Mouse (Mus musculus): ENCODE data around the gene Mlx. TPM values are rescaled to one million over a fixed set of nuclear protein-coding genes. Genes with fewer than 3 reads are reported as not detected.

The Mlx gene
- polyA plus RNA-seq, 1 experiment from 2014 or later = 92.9 TPM

GRCm38 (mm10) chr11:101131187-101131586, 44.1 kb downstream of the Mlx start:
- no peaks in the 10 kb centered on the region for H3K9me3 ChIP-seq (ENCODE audit: control insufficient read depth, low read length)
- H3K4me1 ChIP-seq (ENCODE audit: control insufficient read depth, insufficient read depth, low read length) = no peaks in the 10 kb centered on the region
- DNase-seq (no peak), ATAC-seq (ENCODE audit: low FRiP score, low TSS enrichment) (no peak)
- H3K27ac ChIP-seq (replicated peaks; ENCODE audit: low read depth, low read length) = no peak overlapping the region
- H3K9ac ChIP-seq (replicated peaks; ENCODE audit: low read length) = no peak overlapping the region
- no peak overlapping the region for H3K4me3 ChIP-seq (replicated peaks; ENCODE audit: low read depth, low read length)
- WGBS = 95% methylated on average over 2 of the region's 2 CpGs
- no peak overlapping the region for H3K4me2 ChIP-seq (ENCODE audit: low read length)
- H3K27me3 ChIP-seq (ENCODE audit: control insufficient read depth, insufficient read depth, low read length) = no peaks in the 10 kb centered on the region
- peaks cover 7% of the 10 kb centered on the region for H3K36me3 ChIP-seq (ENCODE audit: control insufficient read depth, insufficient read depth, low read length)

- Histone ChIP-seq H3K27me3 (ENCODE audit: control insufficient read depth, insufficient read depth, low read length) (no peaks in the 10 kb centered on the region), H3K9ac (replicated peaks; ENCODE audit: low read length) (no peak overlapping the region), H3K4me2 (ENCODE audit: low read length) (no peak overlapping the region), H3K27ac (replicated peaks; ENCODE audit: low read depth, low read length) (no peak overlapping the region), H3K4me1 (ENCODE audit: control insufficient read depth, insufficient read depth, low read length) (no peaks in the 10 kb centered on the region), H3K36me3 (ENCODE audit: control insufficient read depth, insufficient read depth, low read length) (peaks cover 2% of the 10 kb centered on the region), H3K9me3 (ENCODE audit: control insufficient read depth, low read length) (no peaks in the 10 kb centered on the region), H3K4me3 (replicated peaks; ENCODE audit: low read depth, low read length) (no peak overlapping the region)
- 86% methylated on average over 6 of the region's 6 CpGs for WGBS
- ATAC-seq (ENCODE audit: low FRiP score, low TSS enrichment) = no peak
- peak; percentile 34 for DNase-seq
Observed at GRCm38 (mm10) chr11:101131701-101132100, 44.6 kb downstream of the Mlx start.

GRCm38 (mm10) chr11:101133037-101133436, 46.0 kb downstream of the Mlx start:
- Histone ChIP-seq H3K27me3 (ENCODE audit: control insufficient read depth, insufficient read depth, low read length) (no peaks in the 10 kb centered on the region), H3K9ac (replicated peaks; ENCODE audit: low read length) (no peak overlapping the region), H3K9me3 (ENCODE audit: control insufficient read depth, low read length) (no peaks in the 10 kb centered on the region), H3K27ac (replicated peaks; ENCODE audit: low read depth, low read length) (no peak overlapping the region), H3K4me3 (replicated peaks; ENCODE audit: low read depth, low read length) (no peak overlapping the region), H3K4me1 (ENCODE audit: control insufficient read depth, insufficient read depth, low read length) (no peaks in the 10 kb centered on the region), H3K4me2 (ENCODE audit: low read length) (no peak overlapping the region), H3K36me3 (ENCODE audit: control insufficient read depth, insufficient read depth, low read length) (no peaks in the 10 kb centered on the region)
- DNase-seq = no peak
- WGBS = 89% methylated on average over 12 of the region's 12 CpGs
- ATAC-seq (ENCODE audit: low FRiP score, low TSS enrichment) = no peak

- Histone ChIP-seq H3K9ac (replicated peaks; ENCODE audit: low read length) (no peak overlapping the region), H3K36me3 (ENCODE audit: control insufficient read depth, insufficient read depth, low read length) (no peaks in the 10 kb centered on the region), H3K27ac (replicated peaks; ENCODE audit: low read depth, low read length) (no peak overlapping the region), H3K9me3 (ENCODE audit: control insufficient read depth, low read length) (no peaks in the 10 kb centered on the region), H3K4me1 (ENCODE audit: control insufficient read depth, insufficient read depth, low read length) (no peaks in the 10 kb centered on the region), H3K4me3 (replicated peaks; ENCODE audit: low read depth, low read length) (no peak overlapping the region), H3K27me3 (ENCODE audit: control insufficient read depth, insufficient read depth, low read length) (no peaks in the 10 kb centered on the region), H3K4me2 (ENCODE audit: low read length) (no peak overlapping the region)
- no peak for ATAC-seq (ENCODE audit: low FRiP score, low TSS enrichment)
- no peak for DNase-seq
- WGBS = 86% methylated on average over 13 of the region's 13 CpGs
Observed at GRCm38 (mm10) chr11:101134217-101134865, 47.3 kb downstream of the Mlx start.

GRCm38 (mm10) chr11:101137000-101137399, 49.9 kb downstream of the Mlx start:
- H3K4me1 ChIP-seq (ENCODE audit: control insufficient read depth, insufficient read depth, low read length) = no peaks in the 10 kb centered on the region
- H3K36me3 ChIP-seq (ENCODE audit: control insufficient read depth, insufficient read depth, low read length) = no peaks in the 10 kb centered on the region
- no peak overlapping the region for H3K4me3 ChIP-seq (replicated peaks; ENCODE audit: low read depth, low read length)
- no peak overlapping the region for H3K9ac ChIP-seq (replicated peaks; ENCODE audit: low read length)
- no peak overlapping the region for H3K27ac ChIP-seq (replicated peaks; ENCODE audit: low read depth, low read length)
- ATAC-seq (ENCODE audit: low FRiP score, low TSS enrichment) = no peak
- H3K4me2 ChIP-seq (ENCODE audit: low read length) = no peak overlapping the region
- no peak for DNase-seq
- H3K9me3 ChIP-seq (ENCODE audit: control insufficient read depth, low read length) = no peaks in the 10 kb centered on the region
- WGBS = 80% methylated on average over 7 of the region's 7 CpGs
- H3K27me3 ChIP-seq (ENCODE audit: control insufficient read depth, insufficient read depth, low read length) = no peaks in the 10 kb centered on the region

- WGBS = 31% methylated on average over 15 of the region's 15 CpGs
- H3K4me3 ChIP-seq (replicated peaks; ENCODE audit: low read depth, low read length) = 0 out of 2 replicates have a peak overlapping the region, but pooled peaks have one; percentile 0
- H3K9me3 ChIP-seq (ENCODE audit: control insufficient read depth, low read length) = no peaks in the 10 kb centered on the region
- peak overlapping the region; percentile 38 for H3K4me2 ChIP-seq (ENCODE audit: low read length)
- H3K9ac ChIP-seq (replicated peaks; ENCODE audit: low read length) = peak overlapping the region; percentile 34; the same call in 1 of the 2 replicates
- H3K36me3 ChIP-seq (ENCODE audit: control insufficient read depth, insufficient read depth, low read length) = no peaks in the 10 kb centered on the region
- ATAC-seq (ENCODE audit: low FRiP score, low TSS enrichment) = no peak; the same call in 1 of the 2 replicates
- H3K27me3 ChIP-seq (ENCODE audit: control insufficient read depth, insufficient read depth, low read length) = no peaks in the 10 kb centered on the region
- peak overlapping the region; percentile 55; the same call in 1 of the 2 replicates for H3K27ac ChIP-seq (replicated peaks; ENCODE audit: low read depth, low read length)
- peak; percentile 53 for DNase-seq
- H3K4me1 ChIP-seq (ENCODE audit: control insufficient read depth, insufficient read depth, low read length) = peaks cover 3% of the 10 kb centered on the region; the same call in 1 of the 2 replicates
Observed at GRCm38 (mm10) chr11:101138536-101139181, 51.6 kb downstream of the Mlx start.

- Histone ChIP-seq H3K4me3 (replicated peaks; ENCODE audit: low read depth, low read length) (peak overlapping the region; percentile 22), H3K27me3 (ENCODE audit: control insufficient read depth, insufficient read depth, low read length) (no peaks in the 10 kb centered on the region), H3K4me1 (ENCODE audit: control insufficient read depth, insufficient read depth, low read length) (peaks cover 5% of the 10 kb centered on the region; the same call in 1 of the 2 replicates), H3K27ac (replicated peaks; ENCODE audit: low read depth, low read length) (0 out of 2 replicates have a peak overlapping the region, but pooled peaks have one; percentile 26), H3K36me3 (ENCODE audit: control insufficient read depth, insufficient read depth, low read length) (no peaks in the 10 kb centered on the region), H3K9me3 (ENCODE audit: control insufficient read depth, low read length) (no peaks in the 10 kb centered on the region), H3K4me2 (ENCODE audit: low read length) (peak overlapping the region; percentile 44), H3K9ac (replicated peaks; ENCODE audit: low read length) (peak overlapping the region; percentile 34; the same call in 1 of the 2 replicates)
- ATAC-seq (ENCODE audit: low FRiP score, low TSS enrichment) (no peak), DNase-seq (peak; percentile 61)
- 47% methylated on average over 27 of the region's 27 CpGs for WGBS
Observed at GRCm38 (mm10) chr11:101140164-101140819, 53.2 kb downstream of the Mlx start.

GRCm38 (mm10) chr11:101141088-101141487, 54.0 kb downstream of the Mlx start:
- DNase-seq (no peak), ATAC-seq (ENCODE audit: low FRiP score, low TSS enrichment) (no peak)
- Histone ChIP-seq H3K4me3 (replicated peaks; ENCODE audit: low read depth, low read length) (no peak overlapping the region), H3K27ac (replicated peaks; ENCODE audit: low read depth, low read length) (0 out of 2 replicates have a peak overlapping the region, but pooled peaks have one; percentile 37), H3K36me3 (ENCODE audit: control insufficient read depth, insufficient read depth, low read length) (no peaks in the 10 kb centered on the region), H3K9ac (replicated peaks; ENCODE audit: low read length) (no peak overlapping the region), H3K27me3 (ENCODE audit: control insufficient read depth, insufficient read depth, low read length) (no peaks in the 10 kb centered on the region), H3K9me3 (ENCODE audit: control insufficient read depth, low read length) (no peaks in the 10 kb centered on the region), H3K4me2 (ENCODE audit: low read length) (no peak overlapping the region), H3K4me1 (ENCODE audit: control insufficient read depth, insufficient read depth, low read length) (peaks cover 8% of the 10 kb centered on the region; the same call in 1 of the 2 replicates)
- WGBS = 82% methylated on average over 8 of the region's 8 CpGs

All from midbrain, embryonic 14.5 days (tissue).